ENCODE assay signal across 8 mouse cellular contexts in the genomic region with DNA sequence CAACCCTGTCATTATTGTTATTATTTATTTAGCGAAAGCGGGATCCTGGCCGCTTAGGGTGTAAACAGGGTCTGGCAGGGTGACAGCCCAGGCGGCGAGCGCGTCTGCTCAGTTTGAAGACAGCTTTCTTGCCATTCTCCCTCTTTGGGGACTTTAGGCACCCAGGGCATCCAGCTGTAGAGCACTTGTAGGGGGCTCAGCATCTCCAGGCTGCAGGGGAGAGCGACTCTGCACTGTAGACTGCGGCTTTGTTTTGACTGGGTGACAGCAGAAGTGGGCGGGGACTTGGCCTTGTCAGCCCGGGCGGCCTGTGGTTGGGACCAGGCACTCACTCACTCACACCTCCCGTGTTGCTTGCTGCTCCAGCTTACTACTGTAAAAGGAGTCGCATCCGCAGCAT. TPM values are rescaled to one million over a fixed set of nuclear protein-coding genes. Genes with fewer than 3 reads are reported as not detected.
DNase-seq lines count a peak whose midpoint lies in the region; ATAC-seq and TF ChIP-seq lines count a peak whose summit lies in the region.

No protein-coding gene starts in this region.

- H3K36me3 ChIP-seq in intestine, embryonic 16.5 days (ENCODE audit: control insufficient read depth, insufficient read depth, low read length), result no peaks in the 10 kb centered on the region
- H3K36me3 ChIP-seq in midbrain, postnatal 0 days (ENCODE audit: insufficient read depth, low read length), result no peaks in the 10 kb centered on the region

- peak overlapping the region; percentile 95 for H3K27ac ChIP-seq in intestine, embryonic 16.5 days (ENCODE audit: low read length)
- peak overlapping the region; percentile 93 for H3K27ac ChIP-seq in midbrain, postnatal 0 days (ENCODE audit: low read depth, low read length)

- peak; percentile 53 for ATAC-seq in granulocyte monocyte progenitor cell, adult 5-6 weeks (replicated peaks; ENCODE audit: poor library complexity, severe bottlenecking)
- ATAC-seq in intestine, embryonic 16.5 days, result peak; percentile 72
- ATAC-seq in midbrain, postnatal 0 days (ENCODE audit: low FRiP score), result peak; percentile 86

- H3K9ac ChIP-seq in intestine, embryonic 16.5 days (ENCODE audit: low read depth, low read length), result peak overlapping the region; percentile 90
- peak overlapping the region; percentile 91 for H3K9ac ChIP-seq in midbrain, postnatal 0 days (replicated peaks; ENCODE audit: low read length, poor library complexity, severe bottlenecking)

- H3K9me3 ChIP-seq in intestine, embryonic 16.5 days (ENCODE audit: control insufficient read depth, low read length), result no peaks in the 10 kb centered on the region
- no peaks in the 10 kb centered on the region for H3K9me3 ChIP-seq in midbrain, postnatal 0 days (ENCODE audit: low read length)

- no peaks in the 10 kb centered on the region for H3K27me3 ChIP-seq in intestine, embryonic 16.5 days (replicated peaks; ENCODE audit: control insufficient read depth, insufficient read depth, low read length)
- no peaks in the 10 kb centered on the region for H3K27me3 ChIP-seq in midbrain, postnatal 0 days (ENCODE audit: insufficient read depth, low read length)

- peaks cover 28% of the 10 kb centered on the region for H3K4me1 ChIP-seq in intestine, embryonic 16.5 days (ENCODE audit: control insufficient read depth, insufficient read depth, low read length)
- H3K4me1 ChIP-seq in midbrain, postnatal 0 days (ENCODE audit: insufficient read depth, low read length), result peaks cover 5% of the 10 kb centered on the region; the same call in 1 of the 2 replicates

- no peak for TF ChIP-seq CTCF in midbrain, postnatal 0 days (IDR thresholded peaks at IDR 0.05)

- peak overlapping the region; percentile 90 for H3K4me3 ChIP-seq in intestine, embryonic 16.5 days (ENCODE audit: low read length)
- peak overlapping the region; percentile 74 for H3K4me3 ChIP-seq in midbrain, postnatal 0 days (ENCODE audit: low read depth, low read length)

- under 1% methylated on average over 15 of the region's 15 CpGs for WGBS in intestine, embryonic 16.5 days
- under 1% methylated on average over 15 of the region's 15 CpGs for WGBS in midbrain, postnatal 0 days

- DNase-seq in left cerebral cortex, adult 18-20 months (ENCODE audit: low spot score in 2 of 2), result peak; percentile 46 to 61
- no peak for DNase-seq in left cerebral cortex, adult 11 months (ENCODE audit: low spot score)
- peak; percentile 61 for DNase-seq in embryo, embryonic 11.5 days (ENCODE audit: low read depth, low spot score)
- DNase-seq in liver, result peak; percentile 93
- DNase-seq in midbrain, postnatal 0 days (ENCODE audit: low spot score), result peak; percentile 83
- peak; percentile 73 to 78 for DNase-seq in spleen, postnatal 14 days (ENCODE audit: low spot score in 2 of 2)

- peak overlapping the region; percentile 83 for H3K4me2 ChIP-seq in intestine, embryonic 16.5 days (ENCODE audit: low read depth, low read length)
- H3K4me2 ChIP-seq in midbrain, postnatal 0 days (ENCODE audit: low read depth, low read length, poor library complexity, severe bottlenecking), result peak overlapping the region; percentile 86

RNA-seq across cellular contexts. Expression of gene Kat2b, which starts 1.5 kb away (rescaled TPM):
- 10 to 100 TPM; 20.6 to 21.3 TPM for total RNA-seq in left cerebral cortex, adult 18-20 months (2021)
- total RNA-seq in granulocyte monocyte progenitor cell, adult 5-6 weeks (2014; fragmentation: Nextera tagmentation), result 35.1 and 51.5 TPM in 2 replicates
- 30.5 and 35.9 TPM in 2 replicates for total RNA-seq in granulocyte monocyte progenitor cell, adult 5-6 weeks (2017)
- 3.9 and 4.1 TPM in 2 replicates for polyA plus RNA-seq in intestine, embryonic 16.5 days (2015; fragmentation: Nextera tagmentation; extraction: Ambion mirVana)
- 17.2 and 22.5 TPM in 2 replicates for total RNA-seq in midbrain, postnatal 0 days (2014; rRNA removed)
- 2.4 and 3.6 TPM in 2 replicates for polyA plus RNA-seq in midbrain, postnatal 0 days (2015; fragmentation: Nextera tagmentation; extraction: Ambion mirVana)

RNA-seq across cellular contexts. Expression of gene Pp2d1, which starts 28.9 kb away (rescaled TPM):
- total RNA-seq in left cerebral cortex, adult 18-20 months (2021), result not detected
- total RNA-seq in granulocyte monocyte progenitor cell, adult 5-6 weeks (2014; fragmentation: Nextera tagmentation), result not detected in 2 replicates
- total RNA-seq in granulocyte monocyte progenitor cell, adult 5-6 weeks (2017), result not detected in 2 replicates
- 0.16 TPM in 2 replicates for polyA plus RNA-seq in intestine, embryonic 16.5 days (2015; fragmentation: Nextera tagmentation; extraction: Ambion mirVana)
- total RNA-seq in midbrain, postnatal 0 days (2014; rRNA removed), result not detected in 2 replicates
- 0.26 and 0.42 TPM in 2 replicates for polyA plus RNA-seq in midbrain, postnatal 0 days (2015; fragmentation: Nextera tagmentation; extraction: Ambion mirVana)
